Mouse (Mus musculus) myocyte (in vitro differentiated cells): ENCODE measurements around the gene Foxe3. TPM values are rescaled to one million over a fixed set of nuclear protein-coding genes. Genes with fewer than 3 reads are reported as not detected.
A peak's percentile ranks its signal among the peaks of the same experiment; 100 is the strongest.

Source experiments
- H3K27me3 ChIP-seq: one replicate; pipeline ENCODE4 v1.6.1; 2011; ENCODE audit not compliant: control insufficient read depth, insufficient read depth, insufficient read length
- H3K36me3 ChIP-seq: one replicate; pipeline ENCODE4 v1.6.1; 2011; ENCODE audit not compliant: control insufficient read depth, insufficient read depth
- H3K4me2 ChIP-seq: one replicate; pipeline ENCODE4 v1.6.1; 2011; ENCODE audit warnings: low read depth, control low read depth
- H3K4me3 ChIP-seq: one replicate; pipeline ENCODE4 v1.5.1; 2011; ENCODE audit warnings: mild to moderate bottlenecking, control low read depth, moderate library complexity
- H3K79me2 ChIP-seq: one replicate; pipeline ENCODE4 v1.6.1; 2011; ENCODE audit not compliant: control insufficient read depth, insufficient read depth
- H3ac ChIP-seq: one replicate; pipeline ENCODE4 v1.6.1; 2011; ENCODE audit not compliant: control insufficient read depth, insufficient read length
- CEBPB ChIP-seq: IDR thresholded peaks from 2 replicates; pipeline ENCODE4 v1.6.1; 2011; ENCODE audit warnings: mild to moderate bottlenecking, moderate library complexity; ENCODE audit not compliant: poor library complexity, insufficient read depth, severe bottlenecking
- E2F4 ChIP-seq: IDR thresholded peaks from one replicate; pipeline ENCODE4 v1.6.1; 2011; ENCODE audit warnings: mild to moderate bottlenecking, control low read depth, moderate library complexity; ENCODE audit not compliant: insufficient read depth
- MAX ChIP-seq: IDR thresholded peaks from one replicate; pipeline ENCODE4 v1.6.1; 2011; ENCODE audit warnings: low read depth, mild to moderate bottlenecking, control low read depth
- MYOD1 ChIP-seq, 3 experiments: IDR thresholded peaks; one replicate each; pipeline ENCODE4 v1.6.1; 2011; ENCODE audit warnings: control low read depth in 2 of 3, low read depth in 2 of 3, mild to moderate bottlenecking in 2 of 3, moderate library complexity in 1 of 3; ENCODE audit not compliant: insufficient read length in 2 of 3, control insufficient read depth in 1 of 3
- MYOG ChIP-seq, 3 experiments: IDR thresholded peaks; one replicate each; pipeline ENCODE4 v1.6.1; 2011; ENCODE audit warnings: control low read depth in 2 of 3, low read depth in 2 of 3, mild to moderate bottlenecking in 2 of 3; ENCODE audit not compliant: insufficient read length in 2 of 3, control insufficient read depth in 1 of 3, insufficient read depth in 1 of 3
- POLR2A ChIP-seq: IDR thresholded peaks from one replicate; pipeline ENCODE4 v1.6.1; 2011; ENCODE audit warnings: low read depth, mild to moderate bottlenecking, control low read depth, moderate library complexity; ENCODE audit not compliant: insufficient read length
- POLR2AphosphoS2 ChIP-seq: IDR thresholded peaks from one replicate; pipeline ENCODE4 v1.6.1; 2011; ENCODE audit warnings: low read depth, control low read depth; ENCODE audit not compliant: insufficient read length
- REST ChIP-seq: IDR thresholded peaks from one replicate; pipeline ENCODE4 v1.6.1; 2011; ENCODE audit warnings: mild to moderate bottlenecking, control low read depth, moderate library complexity; ENCODE audit not compliant: insufficient read depth, insufficient read length
- SRF ChIP-seq: IDR thresholded peaks from one replicate; pipeline ENCODE4 v1.6.1; 2011; ENCODE audit warnings: low read depth; ENCODE audit not compliant: control insufficient read depth, insufficient read length
- TCF12 ChIP-seq: IDR thresholded peaks from one replicate; pipeline ENCODE4 v1.6.1; 2011; ENCODE audit warnings: mild to moderate bottlenecking, control low read depth; ENCODE audit not compliant: poor library complexity, insufficient read depth, severe bottlenecking
- TCF3 ChIP-seq: IDR thresholded peaks from one replicate; pipeline ENCODE4 v1.6.1; 2011; ENCODE audit warnings: low read depth, control low read depth; ENCODE audit not compliant: insufficient read length
- USF1 ChIP-seq: IDR thresholded peaks from one replicate; pipeline ENCODE4 v1.6.1; 2011; ENCODE audit warnings: low read depth, mild to moderate bottlenecking, control low read depth, moderate library complexity
- polyA plus RNA-seq: library from polyadenylated mRNA; unstranded; fragments of >200 nt; fragmentation: generic; extraction: Trizol; gene quantifications from one replicate; pipeline ENCODE4 v1.2.1, GENCODE M21; 2012; ENCODE audit warnings: missing spikeins

Gene Foxe3
- polyA plus RNA-seq, 1 experiment = not detected

- H3K36me3 ChIP-seq = peaks cover 12% of the 10 kb centered on the region
- H3K79me2 ChIP-seq = no peaks in the 10 kb centered on the region
- H3K4me2 ChIP-seq = peak overlapping the region; percentile 16
- H3ac ChIP-seq = no peak overlapping the region
- H3K27me3 ChIP-seq = no peaks in the 10 kb centered on the region
- TF ChIP-seq MYOG (IDR thresholded peaks at IDR 0.05; ENCODE audit: control insufficient read depth in 1 of 3, insufficient read depth in 1 of 3, insufficient read length in 2 of 3, low read depth in 2 of 3) (no peak), REST (no peak), TCF12 (no peak), USF1 (no peak), MAX (no peak), TCF3 (no peak), POLR2AphosphoS2 (no peak), SRF (no peak), E2F4 (no peak), POLR2A (no peak), CEBPB (no peak), MYOD1 (IDR thresholded peaks at IDR 0.05; ENCODE audit: control insufficient read depth in 1 of 3, insufficient read length in 2 of 3, low read depth in 2 of 3) (no peak)
- H3K4me3 ChIP-seq = no peak overlapping the region
These were observed 32.4 kb upstream of the Foxe3 start for GRCm38 (mm10) chr4:114958231-114958630.

- Histone ChIP-seq H3K4me3 (no peak overlapping the region), H3K4me2 (no peak overlapping the region), H3K79me2 (no peaks in the 10 kb centered on the region), H3K27me3 (no peaks in the 10 kb centered on the region), H3K36me3 (peaks cover 5% of the 10 kb centered on the region), H3ac (no peak overlapping the region)
- TF ChIP-seq MYOD1 (IDR thresholded peaks at IDR 0.05; ENCODE audit: control insufficient read depth in 1 of 3, insufficient read length in 2 of 3, low read depth in 2 of 3) (no peak), TCF3 (no peak), POLR2A (no peak), MAX (no peak), MYOG (IDR thresholded peaks at IDR 0.05; ENCODE audit: control insufficient read depth in 1 of 3, insufficient read depth in 1 of 3, insufficient read length in 2 of 3, low read depth in 2 of 3) (no peak), CEBPB (no peak), USF1 (no peak), REST (no peak), E2F4 (no peak), TCF12 (no peak), SRF (no peak), POLR2AphosphoS2 (no peak)
These were observed 31.6 kb upstream of the Foxe3 start for GRCm38 (mm10) chr4:114957403-114957802.

GRCm38 (mm10) chr4:114953172-114953571 lies 27.4 kb upstream of the Foxe3 start:
- Histone ChIP-seq H3K36me3 (no peaks in the 10 kb centered on the region), H3K4me2 (no peak overlapping the region), H3ac (no peak overlapping the region), H3K27me3 (peaks cover 5% of the 10 kb centered on the region), H3K4me3 (no peak overlapping the region), H3K79me2 (no peaks in the 10 kb centered on the region)
- no peak for TF ChIP-seq CEBPB
- TF ChIP-seq REST = no peak
- TF ChIP-seq TCF3 = no peak
- no peak for TF ChIP-seq SRF
- TF ChIP-seq MYOD1 (IDR thresholded peaks at IDR 0.05; ENCODE audit: control insufficient read depth in 1 of 3, insufficient read length in 2 of 3, low read depth in 2 of 3) = no peak
- TF ChIP-seq POLR2A = no peak
- no peak for TF ChIP-seq TCF12
- TF ChIP-seq USF1 = no peak
- TF ChIP-seq POLR2AphosphoS2 = no peak
- no peak for TF ChIP-seq E2F4
- TF ChIP-seq MYOG (IDR thresholded peaks at IDR 0.05; ENCODE audit: control insufficient read depth in 1 of 3, insufficient read depth in 1 of 3, insufficient read length in 2 of 3, low read depth in 2 of 3) = no peak
- TF ChIP-seq MAX = no peak

GRCm38 (mm10) chr4:114947852-114948481 lies 22.2 kb upstream of the Foxe3 start:
- Histone ChIP-seq H3ac (no peak overlapping the region), H3K4me2 (no peak overlapping the region), H3K36me3 (no peaks in the 10 kb centered on the region), H3K4me3 (no peak overlapping the region), H3K27me3 (peaks cover 5% of the 10 kb centered on the region), H3K79me2 (no peaks in the 10 kb centered on the region)
- no peak for TF ChIP-seq MAX
- TF ChIP-seq MYOD1 (IDR thresholded peaks at IDR 0.05; ENCODE audit: control insufficient read depth in 1 of 3, insufficient read length in 2 of 3, low read depth in 2 of 3) = no peak
- TF ChIP-seq SRF = no peak
- no peak for TF ChIP-seq E2F4
- no peak for TF ChIP-seq POLR2AphosphoS2
- no peak for TF ChIP-seq CEBPB
- TF ChIP-seq USF1 = no peak
- no peak for TF ChIP-seq POLR2A
- no peak for TF ChIP-seq TCF12
- no peak for TF ChIP-seq TCF3
- no peak for TF ChIP-seq MYOG (IDR thresholded peaks at IDR 0.05; ENCODE audit: control insufficient read depth in 1 of 3, insufficient read depth in 1 of 3, insufficient read length in 2 of 3, low read depth in 2 of 3)
- TF ChIP-seq REST = no peak
